Mouse (Mus musculus) adrenal gland, adult 8-10 months (tissue): ENCODE data around the gene Nup93. TPM values are rescaled to one million over a fixed set of nuclear protein-coding genes. Genes with fewer than 3 reads are reported as not detected.

Source experiments
- DNase-seq: peaks from one replicate; pipeline ENCODE4 v3.0.0; 2022
- microRNA-seq, 2 experiments: library from miRNA; unstranded; fragments of <30 nt; microRNA quantifications; one replicate each; pipeline ENCODE4 v1.2.0; 2022
- total RNA-seq, 4 experiments: library from RNA; stranded (reverse); gene quantifications; 2 replicates each; pipeline ENCODE4 v1.2.4; 2022

The Nup93 gene
- total RNA-seq, 4 experiments from 2014 or later, result 14.4 to 19.4 (median 17.0) TPM

- DNase-seq, result peak; percentile 63
Observed at GRCm38 (mm10) chr8:94365410-94365981, 151.1 kb downstream of the Nup93 start.

Small RNA genes within 50 kb of the gene (microRNA-seq; reads per million reads assigned to microRNA genes)
- gene Mir138-2, result 20.3 to 26.6 reads per million in 2 experiments

Other genes starting within 250 kb of the Nup93 start
- 100 to 1,000 TPM; 211 to 343 (median 258) TPM for gene Amfr, start 201.7 kb upstream of the Nup93 start, total RNA-seq
- 10 to 100 TPM; 37.5 to 51.4 (median 43.6) TPM for gene Nudt21, start 177.5 kb upstream of the Nup93 start, total RNA-seq
- 10 to 100 TPM; 23.0 to 31.3 (median 27.4) TPM for gene Ogfod1, start 177.4 kb upstream of the Nup93 start, total RNA-seq
- 10 to 100 TPM; 24.6 to 32.1 (median 28.2) TPM for gene Bbs2, start 115.6 kb upstream of the Nup93 start, total RNA-seq
- not detected for gene Mt4, start 77.4 kb upstream of the Nup93 start, total RNA-seq
- gene Mt3, start 62.0 kb upstream of the Nup93 start, total RNA-seq, result 10 to 100 TPM in 2 of 4 experiments, 1 to 10 TPM in 2; 7.4 to 11.2 (median 9.6) TPM
- 100 to 1,000 TPM; 120 to 244 (median 215) TPM for gene Mt2, start 41.9 kb upstream of the Nup93 start, total RNA-seq
- gene Mt1, start 35.5 kb upstream of the Nup93 start, total RNA-seq, result 100 to 1,000 TPM; 179 to 332 (median 286) TPM
- gene Slc12a3, start 114.6 kb downstream of the Nup93 start, total RNA-seq, result under 1 TPM in 1 of 4 experiments, not detected in 3; 0.16 TPM
- gene Herpud1, start 171.9 kb downstream of the Nup93 start, total RNA-seq, result 100 to 1,000 TPM; 112 to 129 (median 123) TPM
- gene Nlrc5, start 219.8 kb downstream of the Nup93 start, total RNA-seq, result 10 to 100 TPM in 2 of 4 experiments, 1 to 10 TPM in 2; 5.3 to 15.3 (median 9.0) TPM